Mouse (Mus musculus) liver (tissue): ENCODE measurements around the gene Srsf9.
"Not testable (repeated sequence)": the region's sequence is repeated elsewhere in the genome, so short reads cannot be mapped to it uniquely, and the experiment has no call there.

Experiments
- DNase-seq: peaks from one replicate; pipeline ENCODE4 v3.0.0-alpha.2; 2020; ENCODE audit warnings: mixed read lengths

Srsf9 gene

DNA sequence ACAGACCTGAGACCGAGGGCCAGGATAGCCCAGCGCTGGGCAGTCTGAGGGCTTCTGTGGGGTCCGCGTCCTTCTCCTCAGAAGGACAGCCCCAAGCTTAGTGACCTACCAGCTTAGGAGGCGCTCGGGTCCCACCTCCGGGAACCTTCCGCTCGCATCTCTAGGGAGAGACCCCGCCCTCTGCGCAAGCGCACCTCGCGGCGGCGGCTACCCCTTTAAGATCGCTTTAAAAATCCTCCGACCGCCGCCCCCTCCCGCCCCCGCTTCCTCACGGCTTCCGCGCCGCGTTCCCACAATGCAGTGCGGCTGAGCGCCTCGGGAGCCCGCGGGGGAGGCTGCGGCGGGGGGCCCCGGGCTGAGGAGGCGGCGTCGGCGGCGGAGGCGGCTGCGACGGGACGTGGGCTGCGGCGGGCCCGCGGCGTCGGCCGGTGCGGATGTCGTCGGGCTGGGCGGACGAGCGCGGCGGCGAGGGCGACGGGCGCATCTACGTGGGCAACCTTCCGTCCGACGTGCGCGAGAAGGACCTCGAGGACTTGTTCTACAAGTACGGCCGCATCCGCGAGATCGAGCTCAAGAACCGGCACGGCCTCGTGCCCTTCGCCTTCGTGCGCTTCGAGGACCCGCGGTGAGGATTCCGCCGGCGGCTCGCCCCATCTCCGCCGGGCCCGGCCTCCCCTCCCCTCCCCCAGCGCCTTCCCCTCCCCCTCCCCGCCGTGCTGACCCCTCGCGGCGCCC, at the start of gene Srsf9:
TSS of gene Srsf9 (plus strand) at position 303 of the 735 bp plus-strand sequence.
- DNase-seq, result peak; percentile 97

DNA sequence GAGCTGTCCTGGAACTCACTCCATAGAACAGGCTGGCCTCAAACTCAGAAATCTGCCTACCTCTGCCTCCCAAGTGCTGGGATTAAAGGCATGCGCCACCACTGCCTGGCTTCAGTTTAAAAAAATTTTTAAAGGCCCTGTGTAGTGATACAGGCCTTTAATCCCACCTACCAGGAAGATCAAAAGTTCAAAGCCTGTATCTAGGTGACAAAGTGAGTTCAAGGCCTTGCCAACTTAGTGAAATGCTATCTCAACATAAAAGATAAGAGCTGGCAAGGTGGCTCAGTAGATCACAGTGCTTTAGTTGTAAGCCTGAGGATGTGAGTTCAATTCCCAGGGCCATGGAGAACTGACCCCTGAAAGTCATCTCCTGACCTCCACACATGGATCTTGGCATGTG, 48.9 kb upstream of the Srsf9 start:
- no peak for DNase-seq

DNA sequence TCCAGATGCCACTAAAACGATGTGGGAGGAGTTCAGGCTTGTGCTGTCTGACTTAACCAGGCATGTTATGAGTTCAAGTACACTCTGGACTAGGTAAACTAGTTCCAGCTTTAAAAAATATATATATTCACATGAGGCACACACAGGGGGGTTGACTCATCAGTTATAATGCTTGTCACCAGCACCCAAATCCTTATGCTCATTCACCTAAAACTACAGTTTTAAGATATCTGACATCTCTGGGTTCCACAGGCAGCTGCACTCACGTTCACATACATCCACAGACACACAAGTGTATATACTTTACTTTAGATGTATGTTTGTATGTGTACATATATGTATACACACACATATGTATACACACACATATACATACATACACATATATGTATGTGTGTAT, 48.2 kb upstream of the Srsf9 start:
- DNase-seq, result no peak

DNA sequence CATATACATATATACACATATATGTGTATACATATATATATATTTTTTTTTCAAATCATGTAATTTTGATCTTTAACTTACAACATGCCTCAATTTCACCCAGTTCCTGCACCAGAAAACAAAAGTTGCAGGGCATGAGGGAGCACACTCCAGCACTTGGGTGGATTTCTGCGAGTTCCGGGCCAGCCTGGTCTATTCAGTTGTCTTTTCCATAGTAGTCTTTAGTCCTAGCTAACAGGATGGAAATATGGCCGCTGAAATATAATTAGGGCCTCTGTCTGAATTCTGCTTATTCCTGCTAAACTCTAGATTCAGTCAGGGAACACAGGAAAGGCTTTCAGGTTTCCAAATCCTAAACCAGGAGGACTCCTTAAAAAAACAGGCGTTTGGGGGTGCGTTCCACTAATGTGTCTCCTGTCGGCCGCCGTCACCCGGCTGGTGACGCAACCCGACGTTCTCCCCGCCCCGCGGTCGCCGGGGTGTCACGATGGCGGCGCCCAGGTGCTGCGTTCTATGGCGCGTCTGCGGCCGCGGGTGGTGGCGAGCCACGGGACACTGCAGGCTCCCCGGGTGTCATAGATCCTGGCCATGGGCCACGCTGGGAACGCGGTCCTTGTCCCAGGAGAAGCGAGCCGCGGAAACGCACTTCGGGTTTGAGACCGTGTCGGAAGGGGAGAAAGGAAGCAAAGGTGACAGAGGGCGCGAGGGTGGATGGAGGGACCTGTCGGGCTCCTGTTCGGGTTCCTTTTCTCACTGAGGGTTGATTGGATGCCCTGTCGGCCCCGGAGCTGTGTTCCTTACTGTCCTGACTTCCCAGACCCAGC, 47.5 kb upstream of the Srsf9 start, which contains the start of gene Coq5:
TSS of gene Coq5 (plus strand) at position 441 of the 824 bp plus-strand sequence.
- DNase-seq, result peak; percentile 90

DNA sequence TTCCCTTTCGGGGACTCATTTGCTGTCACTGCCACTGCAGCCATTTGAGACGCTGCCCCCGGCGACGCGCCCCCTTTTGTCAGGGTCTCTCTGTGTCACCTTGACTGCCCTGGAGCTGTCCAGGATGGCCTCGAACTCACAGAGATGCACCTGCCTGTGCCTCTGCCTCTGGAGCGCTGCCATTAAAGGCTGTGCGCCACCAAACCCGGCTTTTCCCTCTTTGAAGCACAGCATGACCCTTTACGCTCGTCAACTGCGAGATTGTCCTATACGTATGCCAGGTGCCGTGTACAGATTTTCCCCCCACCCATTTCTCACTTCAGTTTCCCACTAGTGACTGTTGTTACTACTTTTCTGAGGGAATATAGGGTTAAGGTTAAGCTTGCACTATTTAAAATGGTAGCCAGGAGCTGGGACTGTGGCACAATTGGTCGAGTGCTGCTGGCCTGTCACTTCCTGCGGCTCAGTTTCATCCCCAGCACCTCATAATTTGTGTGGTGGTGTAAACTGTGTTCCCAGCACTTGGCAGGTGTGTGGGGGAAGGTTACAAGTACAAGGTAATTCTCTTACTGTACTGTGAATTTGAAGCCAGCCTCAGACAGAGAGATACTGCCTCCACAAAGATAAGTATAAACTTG, 46.8 kb upstream of the Srsf9 start:
- DNase-seq, result peak; percentile 34

DNA sequence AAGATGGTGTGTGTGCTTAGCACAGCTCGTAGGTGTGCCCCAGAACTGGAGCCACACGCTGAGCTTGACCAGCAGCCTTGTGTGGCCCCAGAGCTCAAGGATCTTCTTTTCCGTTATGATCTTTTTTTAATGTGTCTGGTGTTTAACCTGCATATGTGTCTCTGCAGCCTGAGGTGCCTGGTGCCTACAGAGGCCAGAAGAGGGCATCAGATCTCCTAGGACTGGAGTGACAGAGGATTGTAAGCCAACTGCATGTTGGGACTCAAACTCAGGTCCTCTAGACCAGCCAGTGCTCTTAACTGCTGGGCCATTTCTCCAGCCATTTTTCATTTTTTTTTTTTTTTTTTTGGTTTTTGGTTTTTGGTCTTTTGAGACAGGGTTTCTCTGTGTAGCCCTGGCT, 42.2 kb upstream of the Srsf9 start:
- peak; percentile 40 for DNase-seq

DNA sequence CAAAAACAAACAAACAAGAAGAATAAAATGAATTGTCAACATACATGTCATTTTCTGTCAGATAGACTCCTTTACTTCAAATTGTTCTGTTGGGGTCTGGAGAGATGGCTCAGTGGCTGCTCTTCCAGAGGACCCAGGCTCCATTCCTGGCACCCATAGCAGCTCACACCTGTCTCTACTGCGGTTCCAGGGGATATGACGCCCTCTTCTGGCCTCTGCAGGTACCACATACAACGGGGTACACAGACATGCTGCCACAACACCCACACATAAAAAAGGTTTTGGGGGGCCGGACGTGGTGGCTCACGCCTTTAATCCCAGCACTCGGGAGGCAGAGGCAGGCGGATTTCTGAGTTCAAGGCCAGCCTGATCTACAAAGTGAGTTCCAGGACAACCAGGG, 32.8 kb upstream of the Srsf9 start:
- peak; percentile 38 for DNase-seq

DNA sequence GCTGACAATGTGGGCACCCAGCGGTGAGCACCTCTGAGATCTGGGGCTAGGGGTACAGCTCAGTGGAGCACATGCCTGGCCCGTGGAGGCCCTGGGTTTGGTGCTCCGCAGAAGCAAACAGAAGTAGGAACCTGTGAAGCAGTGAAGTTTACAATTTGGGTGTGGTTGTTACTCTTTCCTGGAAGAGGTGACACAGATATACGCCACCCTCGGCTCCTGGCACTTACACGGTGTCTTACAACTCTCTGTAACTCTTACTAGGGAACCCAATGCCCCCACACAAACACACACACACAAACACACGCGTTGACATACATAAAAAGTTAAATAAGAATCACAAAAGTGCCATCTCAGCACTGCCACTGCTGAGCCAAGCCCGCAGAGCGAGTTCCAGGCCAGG, 30.6 kb upstream of the Srsf9 start:
- peak; percentile 60 for DNase-seq

DNA sequence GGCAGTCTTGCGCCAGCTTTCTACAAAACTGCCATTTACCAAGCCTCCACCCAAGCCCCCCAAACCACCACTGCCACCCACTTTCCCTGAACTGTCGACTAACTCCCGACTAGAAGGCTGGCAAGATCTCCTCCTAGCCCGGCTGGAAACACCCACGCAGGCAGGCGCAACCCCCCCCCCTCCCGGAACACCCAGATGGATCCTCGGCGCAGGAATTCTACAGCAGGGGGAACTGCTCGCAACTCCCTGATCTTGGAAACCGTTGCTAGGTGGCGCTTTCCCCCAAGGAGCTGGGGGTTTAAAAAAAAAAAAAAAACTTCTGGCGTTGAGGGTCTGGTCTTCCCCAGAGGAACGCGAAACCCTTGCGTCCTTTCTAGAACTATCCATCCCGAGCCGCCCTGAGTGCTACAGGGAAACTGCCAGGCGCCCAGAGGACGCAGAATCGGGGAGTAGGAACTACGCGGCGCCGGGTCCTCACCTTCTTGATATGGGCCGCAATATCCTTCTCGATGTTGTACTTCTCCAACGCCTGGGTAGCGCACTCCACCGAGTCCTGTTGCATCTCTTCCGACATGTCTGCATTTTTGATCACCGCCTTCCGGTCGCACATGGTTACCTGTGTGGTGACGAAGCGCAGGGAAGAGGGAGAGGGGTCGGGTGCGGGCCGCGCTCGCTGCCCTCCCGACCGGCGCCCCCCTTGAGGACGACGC, 26.8 kb upstream of the Srsf9 start:
- peak; percentile 68 for DNase-seq

DNA sequence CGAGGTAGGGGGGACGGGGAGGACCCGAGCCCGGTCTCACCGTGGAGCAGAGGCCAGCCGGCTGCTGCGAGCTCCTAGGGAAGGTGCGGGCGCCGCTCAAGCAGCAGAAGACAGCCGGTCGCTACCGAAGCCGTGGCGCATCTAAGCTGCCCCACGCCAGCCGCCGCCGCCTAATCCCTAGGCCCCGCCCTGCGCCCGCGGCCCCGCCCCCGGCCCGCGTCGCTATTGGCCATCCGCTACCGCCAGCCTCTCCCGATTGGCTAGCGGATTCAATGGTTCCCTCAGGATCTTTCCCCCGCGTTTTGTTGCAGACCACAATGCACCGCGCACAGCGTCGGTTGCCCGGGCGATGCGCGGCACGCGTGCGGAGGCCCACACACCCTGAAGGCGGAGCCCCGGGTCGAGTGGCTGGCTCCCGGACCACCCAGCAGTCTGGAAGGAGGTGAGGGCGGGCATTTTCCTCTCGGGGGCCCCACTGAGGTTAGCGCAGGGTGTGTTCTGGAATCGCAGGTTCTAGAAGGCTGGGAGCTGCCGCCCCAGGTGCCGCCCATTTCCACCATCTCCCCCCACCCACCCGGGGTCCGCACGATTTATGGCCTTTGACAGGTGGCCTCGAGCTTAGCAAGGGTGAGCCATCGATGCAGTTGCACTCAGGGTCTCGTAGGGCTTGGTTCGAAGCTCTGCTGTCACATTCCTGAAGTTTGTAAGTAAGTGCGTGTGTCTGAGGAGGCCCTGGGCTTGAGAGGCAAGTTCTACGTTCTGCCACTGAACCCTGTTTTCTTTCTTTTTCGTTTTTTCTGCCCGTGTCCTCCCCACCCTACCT, 26.0 kb upstream of the Srsf9 start, which contains the start of gene Dynll1:
TSS of gene Dynll1 (minus strand) at position 208 of the 823 bp plus-strand sequence.
- DNase-seq, result peak; percentile 99

DNA sequence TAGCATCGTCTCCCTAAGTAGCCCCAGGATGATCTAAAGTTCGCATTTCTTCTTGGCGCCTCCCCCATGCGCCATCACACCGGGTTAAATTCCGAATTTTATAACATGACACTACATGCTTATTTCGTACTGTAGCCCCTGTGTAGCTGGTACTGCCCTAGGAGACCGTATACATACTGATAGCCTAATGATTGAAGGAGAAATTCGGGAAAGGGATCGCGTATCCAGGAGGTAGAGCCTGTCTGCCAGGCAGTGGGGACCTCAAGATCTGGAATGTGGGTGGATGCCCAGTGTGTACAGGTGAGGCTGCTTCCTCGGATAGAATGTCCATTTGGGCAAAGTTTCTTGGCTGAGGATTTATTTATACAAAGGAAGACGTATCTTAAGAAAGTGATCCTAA, 25.4 kb upstream of the Srsf9 start:
- no peak for DNase-seq

DNA sequence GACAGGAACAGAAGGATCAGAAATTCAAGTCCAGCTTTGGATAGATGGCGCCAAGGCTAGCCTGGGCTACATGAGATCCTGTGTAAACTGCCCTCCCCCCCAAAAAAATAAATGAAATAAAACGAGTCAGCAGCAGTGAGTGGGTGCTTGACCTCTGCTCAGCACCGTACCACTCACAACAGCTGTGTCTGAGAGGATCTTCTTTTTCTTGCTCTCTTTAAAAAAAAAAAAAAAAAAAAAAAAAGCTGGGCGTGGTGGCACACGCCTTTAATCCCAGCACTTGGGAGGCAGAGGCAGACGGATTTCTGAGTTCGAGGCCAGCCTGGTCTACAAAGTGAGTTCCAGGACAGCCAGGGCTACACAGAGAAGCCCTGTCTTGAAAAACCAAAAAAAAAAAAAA, 24.8 kb upstream of the Srsf9 start:
- not testable (repeated sequence) for DNase-seq

DNA sequence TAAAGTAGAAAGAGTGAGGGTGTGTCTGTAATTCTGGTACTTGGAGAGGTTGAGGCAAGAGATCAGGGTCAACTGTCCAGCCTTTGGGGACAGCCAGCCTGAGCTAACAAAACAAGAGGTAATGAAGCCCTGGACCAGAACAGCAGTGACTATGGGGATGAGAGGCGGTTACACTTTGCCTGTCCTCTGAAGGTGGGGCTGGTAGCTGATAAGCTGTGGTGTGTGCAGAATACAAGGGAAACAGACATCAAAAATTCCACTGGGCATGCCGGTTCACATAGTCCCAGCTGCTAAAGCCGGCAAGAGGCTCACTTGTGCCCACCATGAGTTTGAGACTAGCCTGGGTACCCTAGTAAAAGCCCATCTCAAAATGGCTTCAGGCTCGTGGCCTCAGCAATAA, 14.6 kb upstream of the Srsf9 start:
- peak; percentile 55 for DNase-seq

DNA sequence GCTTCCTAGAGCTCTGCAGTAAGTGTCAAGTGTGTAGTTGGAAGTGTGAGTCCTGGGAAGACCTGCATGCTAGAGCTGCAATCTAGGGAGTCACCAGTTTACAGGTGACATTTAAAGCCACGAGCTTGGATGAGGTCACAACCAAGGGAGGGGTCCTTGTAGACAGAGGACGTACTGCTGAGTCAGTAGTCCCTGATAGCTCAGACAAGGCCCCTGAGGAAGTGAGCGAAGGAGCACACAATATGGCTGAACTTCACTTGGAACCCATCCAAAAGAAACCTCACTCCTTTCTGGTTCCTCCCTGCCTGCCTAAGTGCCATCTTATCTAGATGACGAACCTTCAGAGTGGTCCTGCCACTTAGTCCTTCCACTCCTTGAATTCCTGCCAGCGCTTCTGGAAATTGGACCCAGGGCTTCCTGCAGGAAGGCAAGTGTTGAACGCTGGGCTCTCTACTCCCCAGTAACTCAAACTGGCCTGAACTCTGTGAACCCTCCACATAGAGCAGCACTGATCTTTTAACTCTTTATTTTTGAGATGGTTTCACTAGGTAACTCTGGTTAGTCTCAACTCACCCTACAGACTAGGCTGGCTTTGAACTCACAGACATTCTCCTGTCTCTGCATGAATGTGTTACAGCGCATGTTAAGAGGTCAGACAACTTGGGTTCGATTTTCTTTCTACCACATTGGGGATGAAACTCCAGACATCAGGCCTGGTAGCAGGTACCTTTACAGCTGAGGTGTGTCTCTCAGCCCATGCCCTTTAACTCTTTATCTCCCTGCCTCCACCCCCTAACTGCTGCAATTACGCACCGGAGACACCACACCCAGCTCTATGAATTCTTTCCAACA, 13.9 kb upstream of the Srsf9 start:
- DNase-seq, result peak; percentile 46

DNA sequence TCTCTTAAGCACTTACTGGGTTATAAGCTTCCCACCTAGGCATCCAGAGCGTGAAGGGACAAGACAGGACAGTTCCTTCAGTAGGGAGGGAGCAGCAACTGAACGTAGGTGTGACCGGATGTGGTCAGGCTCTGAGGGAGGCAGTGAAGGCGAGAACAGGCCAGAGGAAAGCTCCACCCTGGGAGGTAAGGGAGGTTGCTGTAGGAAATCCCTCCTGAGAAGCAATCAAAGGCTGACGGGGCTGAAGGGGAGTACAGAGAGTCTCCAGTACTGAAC, 13.4 kb upstream of the Srsf9 start:
- peak; percentile 29 for DNase-seq

DNA sequence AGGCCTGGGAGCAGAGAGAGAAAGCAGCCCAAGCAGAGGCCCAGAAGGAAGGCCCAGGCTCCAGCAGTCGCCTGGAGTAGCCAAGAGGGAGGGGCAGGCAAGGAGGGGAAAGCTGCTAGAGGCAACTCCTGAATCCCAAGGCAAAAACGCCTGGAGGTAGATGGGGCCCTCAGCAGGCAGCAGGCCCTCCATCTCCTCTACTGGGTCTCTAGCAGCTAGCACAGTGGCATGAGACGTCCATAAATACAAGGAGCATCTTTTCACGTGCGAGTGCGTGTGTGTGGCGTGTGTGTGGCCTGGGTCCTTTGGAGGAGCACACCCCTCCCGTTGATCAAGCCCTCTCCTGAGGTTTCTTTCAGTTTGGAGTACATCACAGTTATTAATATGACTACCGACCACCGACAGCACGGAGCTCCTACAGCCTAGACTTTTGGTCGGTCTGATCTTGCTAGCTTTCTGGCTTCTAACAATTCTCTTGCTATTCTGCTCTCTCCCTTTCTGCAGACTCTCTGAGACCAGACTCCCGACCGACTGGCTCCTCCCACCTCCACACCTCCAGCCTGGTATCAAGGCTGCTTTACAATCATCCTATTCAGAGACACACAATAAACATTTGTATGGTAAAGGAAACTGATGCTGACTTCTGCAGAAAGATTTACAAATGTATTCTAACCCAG, 9.9 kb upstream of the Srsf9 start:
- DNase-seq, result no peak

DNA sequence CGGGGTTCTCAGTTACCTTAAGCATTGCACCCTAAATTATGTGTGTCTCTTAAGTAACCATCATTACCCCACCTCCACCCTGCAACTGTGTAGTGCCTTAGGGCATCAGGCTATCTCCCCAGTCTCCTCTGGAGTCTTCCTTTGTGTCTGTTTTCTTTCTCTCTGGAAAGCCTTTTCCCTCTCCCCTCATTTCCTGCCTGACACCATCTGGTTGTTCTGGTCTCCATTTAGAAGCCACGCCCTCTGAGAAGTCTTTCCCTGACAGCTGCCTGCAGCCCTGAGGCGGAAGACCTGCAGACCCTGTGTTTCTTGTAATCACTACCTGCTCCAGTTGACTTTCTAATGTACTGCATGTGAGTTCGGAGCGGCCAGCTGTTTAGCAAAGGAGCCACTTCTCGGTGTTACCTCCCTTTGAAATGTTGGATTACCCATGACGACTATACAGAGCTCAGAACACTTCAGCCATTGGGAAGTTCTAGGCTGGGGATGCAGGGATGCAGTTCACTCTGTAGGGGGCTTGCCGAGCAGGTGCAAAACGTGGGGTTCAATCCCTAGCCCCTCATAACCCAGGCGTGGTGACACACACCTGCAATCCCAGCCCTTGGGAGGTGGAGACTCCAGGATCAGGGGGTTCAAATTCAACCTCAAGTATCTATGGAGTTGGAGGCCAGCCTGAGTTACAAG, 9.2 kb upstream of the Srsf9 start:
- DNase-seq, result peak; percentile 28

DNA sequence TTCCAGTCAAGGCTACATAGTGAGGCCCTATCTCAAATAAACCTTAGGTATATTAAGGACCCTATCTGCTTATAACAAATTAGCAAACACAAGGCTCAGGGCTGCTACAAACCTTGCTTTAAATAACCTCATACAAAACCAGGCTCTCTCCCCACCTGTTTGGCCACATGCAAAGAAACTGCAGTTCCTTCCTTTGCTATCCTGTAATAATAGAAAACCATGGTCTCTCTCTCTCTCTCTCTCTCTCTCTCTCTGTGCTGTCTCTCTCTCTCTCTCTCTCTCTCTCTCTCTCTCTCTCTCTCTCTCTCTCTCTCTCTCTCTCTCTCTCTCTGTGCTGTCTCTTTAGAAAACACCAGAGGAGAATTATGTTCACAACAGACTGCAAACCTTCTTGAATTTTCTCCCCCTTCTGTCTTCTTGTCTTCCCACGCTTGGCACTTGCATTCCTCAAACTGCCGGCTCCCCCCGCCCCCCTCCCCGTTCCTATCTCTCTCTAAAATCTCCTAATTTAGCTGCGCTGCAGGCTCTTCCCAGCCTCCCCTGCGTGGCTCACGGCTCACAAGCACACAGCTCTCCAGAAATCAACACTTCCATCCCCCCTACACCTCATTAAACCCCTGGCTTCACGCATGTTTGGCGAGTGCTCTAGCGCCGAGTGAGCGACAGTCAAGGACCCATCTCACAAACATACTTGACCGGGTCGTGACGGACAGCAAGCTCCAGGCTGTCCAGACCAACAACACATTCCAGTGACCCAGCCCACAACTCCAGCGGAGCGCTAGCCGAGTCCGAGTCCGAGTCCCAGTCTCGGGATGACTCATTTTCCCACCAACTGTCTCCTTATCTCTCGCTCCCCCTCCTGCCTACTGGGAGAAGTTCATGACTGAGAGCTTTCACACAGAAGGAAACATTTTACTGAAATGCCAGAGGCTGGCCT, 7.7 kb upstream of the Srsf9 start:
- peak; percentile 75 for DNase-seq
